Mouse (Mus musculus) E14TG2a.4 (cell line): Measurements from ENCODE around the gene Tmcc1.

ENCODE experiments used
- CTCF ChIP-seq: conservative IDR thresholded peaks from 2 replicates; pipeline ENCODE4 v1.5.1; 2014; ENCODE audit warnings: low read length
- NANOG ChIP-seq: IDR thresholded peaks from 2 replicates; pipeline ENCODE4 v1.6.1; 2014; ENCODE audit warnings: borderline replicate concordance, low read length, mixed read lengths
- POU5F1 ChIP-seq: IDR thresholded peaks from 2 replicates; pipeline ENCODE4 v1.6.1; 2014; ENCODE audit warnings: low read length, borderline replicate concordance

- TF ChIP-seq CTCF (no peak), POU5F1 (no peak), NANOG (no peak)
Measured at GRCm38 (mm10) chr6:116004069-116004468, 189.2 kb downstream of the Tmcc1 start.
